Mouse (Mus musculus) liver, adult (tissue): ENCODE measurements around the gene Cxcr2.

ENCODE experiments used
- GATA4 ChIP-seq: IDR thresholded peaks from 2 replicates; pipeline ENCODE4 v1.6.1; 2014; ENCODE audit warnings: mild to moderate bottlenecking, low read length; ENCODE audit not compliant: insufficient replicate concordance

Gene Cxcr2

DNA sequence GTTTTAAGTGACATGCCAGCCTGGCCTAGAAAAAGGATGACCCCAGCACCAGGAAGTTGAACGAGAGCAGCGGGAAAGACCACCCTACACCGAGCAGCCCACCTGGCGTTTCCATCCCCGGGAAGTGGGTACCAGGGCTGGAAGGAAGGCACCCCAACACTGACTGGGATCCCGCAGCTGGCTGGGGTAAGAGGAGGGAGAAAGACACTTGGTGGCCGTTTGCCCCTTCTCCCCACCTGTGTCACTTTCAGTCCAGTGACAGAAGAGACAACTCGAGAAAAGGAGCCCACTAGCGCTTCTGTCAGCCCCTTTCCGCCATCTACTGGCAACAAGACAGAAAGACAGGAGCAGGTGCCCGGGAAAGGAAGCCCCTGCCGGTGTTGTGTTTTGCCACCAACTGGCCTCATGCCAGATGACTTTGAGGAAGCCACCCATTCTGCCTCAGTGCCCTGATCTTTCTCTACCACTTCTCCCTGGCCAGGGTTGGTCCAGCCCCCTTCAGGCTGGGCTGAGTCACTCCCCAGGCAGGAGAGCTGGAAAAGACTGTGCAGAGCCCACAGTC, 28.7 kb upstream of the Cxcr2 start, which contains the start of gene Rufy4:
Gene Rufy4 (plus strand): TSS at position 551 of the 562 bp plus-strand sequence.
- no peak for TF ChIP-seq GATA4

DNA sequence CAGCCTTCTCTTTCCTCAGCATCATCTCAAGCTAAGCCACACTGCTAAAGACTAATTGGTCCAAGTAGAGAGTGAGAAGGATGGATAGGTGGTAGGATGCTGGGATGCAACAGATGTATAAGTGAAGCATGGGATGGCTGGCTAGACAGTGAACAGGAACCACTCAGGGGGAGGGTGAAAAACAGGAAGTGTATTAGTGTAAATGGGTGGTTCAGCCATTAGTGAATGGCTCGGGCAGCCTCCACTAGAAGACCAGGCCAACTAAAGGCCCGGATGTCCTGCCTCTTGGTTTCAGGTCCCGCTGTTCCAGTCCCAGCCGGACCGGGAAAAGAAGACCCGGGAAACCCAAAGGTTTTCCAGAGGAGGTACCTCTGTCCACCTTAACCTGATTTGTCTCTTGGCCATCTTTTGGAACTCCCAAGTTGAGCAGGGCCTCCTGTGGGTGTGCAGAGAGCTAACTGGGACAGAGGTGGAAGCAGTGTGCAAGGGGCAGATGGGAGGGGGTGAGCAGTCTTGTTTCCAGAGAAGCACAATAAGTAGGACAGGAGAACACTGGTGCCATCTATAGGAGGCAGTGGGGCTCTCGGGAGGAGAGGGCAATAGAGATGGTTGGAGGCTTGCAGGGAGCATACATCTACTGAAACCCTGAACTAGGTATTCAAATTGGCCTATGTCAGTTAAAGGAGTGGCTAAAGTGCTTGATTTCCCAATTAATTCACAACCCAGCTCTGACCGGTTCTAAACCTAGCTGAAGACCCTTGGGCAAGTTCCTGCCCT, 22.7 kb upstream of the Cxcr2 start:
- no peak for TF ChIP-seq GATA4

DNA sequence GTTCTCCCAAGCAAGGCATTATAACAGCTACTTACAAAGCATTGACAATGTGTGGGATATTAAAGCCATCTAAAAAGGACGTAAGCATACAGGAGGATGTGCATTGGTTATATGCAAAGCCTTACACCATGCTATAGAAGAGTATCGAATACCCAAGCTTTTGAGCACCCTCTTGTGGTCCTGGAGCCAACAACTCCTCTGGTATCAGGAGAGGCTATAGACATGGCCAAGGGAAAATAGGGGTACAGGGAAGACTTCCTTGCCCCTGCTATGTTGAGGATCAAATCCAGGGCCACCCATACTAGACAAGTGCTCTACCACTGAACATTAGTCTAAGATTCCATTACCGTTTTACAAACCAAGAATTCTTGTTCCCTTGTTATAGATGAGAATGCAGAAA, 21.8 kb upstream of the Cxcr2 start:
- no peak for TF ChIP-seq GATA4

DNA sequence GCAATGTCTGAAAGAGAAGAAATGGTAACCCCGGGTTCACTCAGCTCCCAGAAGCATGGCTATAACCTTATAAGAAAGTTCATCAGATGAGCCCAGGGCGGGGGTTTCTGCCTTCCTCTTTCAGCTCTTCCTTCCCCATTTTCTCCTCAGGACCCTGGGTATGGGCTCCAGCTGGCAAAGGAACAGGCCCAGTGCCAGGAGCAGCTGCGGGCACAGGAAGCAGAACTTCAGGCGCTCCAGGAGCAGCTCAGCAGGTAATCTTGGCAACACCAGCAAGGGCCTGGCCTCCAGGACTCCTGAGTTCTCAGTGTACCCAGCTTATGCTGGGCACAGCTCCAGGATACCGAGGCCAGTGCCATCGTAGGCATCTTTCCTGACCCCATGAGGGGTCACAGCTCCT, 19.8 kb upstream of the Cxcr2 start:
- no peak for TF ChIP-seq GATA4

DNA sequence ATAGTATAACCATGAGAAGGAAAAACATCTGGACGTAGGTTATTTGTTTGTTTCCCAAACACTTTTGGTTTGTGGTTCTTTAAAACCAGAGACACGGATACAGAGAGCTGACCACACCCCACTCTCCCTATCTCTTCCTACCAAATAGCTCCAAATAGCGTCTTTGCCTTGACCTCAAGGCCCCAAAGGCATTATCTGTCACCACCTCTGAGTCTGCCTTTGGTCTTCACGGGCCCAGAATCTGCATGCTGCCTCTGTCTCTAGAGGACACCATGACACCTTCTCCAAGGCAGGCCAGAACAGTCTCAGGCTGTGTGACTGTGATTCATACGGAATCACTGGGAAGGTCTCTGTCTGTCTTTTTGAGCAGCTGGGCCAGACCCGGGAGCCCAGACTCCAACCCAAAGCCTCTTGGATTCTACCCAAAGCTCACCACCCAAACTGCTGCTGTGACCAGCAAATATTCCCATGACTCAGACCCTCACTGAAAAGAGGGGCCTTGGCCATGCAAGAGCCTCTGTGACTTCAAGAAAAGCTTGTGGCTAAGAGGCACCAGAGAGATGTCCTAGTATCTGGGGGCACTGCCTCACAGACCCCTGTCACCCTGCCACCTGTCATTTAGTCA, 18.4 kb upstream of the Cxcr2 start:
- no peak for TF ChIP-seq GATA4

DNA sequence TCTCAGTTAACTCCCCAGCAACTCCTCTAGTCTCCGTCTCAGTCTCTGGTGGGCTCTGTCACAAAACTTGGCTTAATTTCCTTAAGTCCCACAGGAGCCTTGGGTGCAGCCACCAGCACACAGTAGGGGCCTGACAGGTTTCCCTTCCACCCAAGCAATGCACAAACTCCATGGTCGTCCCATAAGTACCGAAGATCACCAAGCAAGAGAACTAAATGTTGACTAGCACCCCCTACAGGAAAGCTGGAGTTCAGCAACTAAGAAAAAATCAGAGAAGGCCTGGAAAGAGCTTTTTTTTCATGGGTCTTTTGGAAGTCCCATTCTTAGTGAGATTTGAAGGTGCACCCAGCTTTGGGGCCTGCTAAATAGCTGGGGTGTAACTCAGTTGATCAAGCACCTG, 14.4 kb upstream of the Cxcr2 start:
- no peak for TF ChIP-seq GATA4

DNA sequence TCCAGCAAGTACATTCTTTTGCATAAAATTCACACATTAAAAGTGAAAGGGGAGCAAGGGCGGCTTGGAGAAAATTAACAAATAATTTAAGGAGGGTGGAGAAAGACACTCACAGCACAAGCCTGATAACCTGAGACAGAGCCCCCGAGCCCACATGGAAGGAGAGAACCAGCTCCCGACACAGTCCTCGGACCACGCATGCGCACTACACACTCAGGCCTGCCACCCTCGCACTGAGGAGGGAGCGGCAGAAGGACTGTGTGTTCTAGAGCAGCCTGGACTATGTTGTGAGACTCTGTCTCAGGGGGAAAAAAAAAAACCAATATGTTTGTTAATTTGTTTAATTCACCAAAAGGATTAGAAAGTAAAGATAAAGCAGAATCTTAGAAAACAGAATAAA, 12.0 kb upstream of the Cxcr2 start:
- no peak for TF ChIP-seq GATA4

DNA sequence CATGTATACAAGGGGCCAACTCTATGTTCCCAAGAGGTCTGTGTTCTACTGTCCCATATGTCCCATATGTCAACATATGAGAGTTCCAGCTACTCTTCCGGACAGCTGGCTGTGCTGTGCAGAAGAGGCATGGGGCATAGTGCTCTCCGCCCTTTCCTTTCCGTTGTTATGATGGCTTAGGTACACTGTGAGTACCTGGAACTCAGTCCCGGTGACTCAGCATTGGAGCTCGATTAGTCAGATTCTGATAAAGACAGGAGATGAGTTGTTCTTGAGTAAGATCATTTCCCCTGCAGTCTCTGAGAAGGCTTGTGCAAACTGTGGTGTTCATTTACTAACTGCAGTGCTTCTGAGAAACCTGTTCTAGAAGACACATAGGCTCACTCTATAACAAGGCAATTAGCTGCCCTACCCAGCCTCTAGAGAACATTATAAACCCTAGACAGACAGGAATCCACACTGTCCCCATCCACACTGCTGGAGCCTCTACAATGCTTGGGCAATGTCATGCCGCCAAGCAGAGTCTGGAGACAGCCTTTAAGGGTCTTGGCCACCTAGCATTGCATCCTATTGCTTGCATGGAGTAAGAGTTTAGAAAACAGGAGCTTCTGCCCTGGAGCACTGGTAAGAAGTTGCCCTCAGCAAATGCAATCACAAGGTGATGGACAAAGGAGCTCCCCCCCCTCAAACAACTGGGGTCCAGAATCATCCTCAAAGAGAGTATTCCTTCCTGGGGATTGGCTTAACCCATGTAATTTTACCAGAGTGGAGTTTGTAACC, 4.5 kb upstream of the Cxcr2 start:
- no peak for TF ChIP-seq GATA4

DNA sequence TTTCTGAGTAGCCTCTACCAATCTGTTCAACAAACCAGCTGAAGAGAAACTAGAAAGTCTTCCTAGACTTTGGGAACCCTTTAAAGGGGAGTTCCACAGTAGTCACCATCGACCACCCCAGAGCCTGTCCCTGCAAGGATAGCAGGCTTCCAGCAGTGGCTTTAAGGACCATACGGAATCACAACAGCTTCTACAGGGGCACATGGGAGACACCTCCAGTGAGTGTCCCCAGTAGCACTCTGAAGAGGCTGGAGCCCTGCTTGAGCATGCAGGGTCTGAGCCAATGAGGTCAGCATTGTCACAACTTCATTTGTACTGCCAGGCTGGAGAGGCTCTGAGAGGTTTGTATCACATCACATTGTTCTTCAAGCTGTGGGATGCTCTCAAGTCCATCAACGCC, 3.7 kb upstream of the Cxcr2 start:
- TF ChIP-seq GATA4: no peak

DNA sequence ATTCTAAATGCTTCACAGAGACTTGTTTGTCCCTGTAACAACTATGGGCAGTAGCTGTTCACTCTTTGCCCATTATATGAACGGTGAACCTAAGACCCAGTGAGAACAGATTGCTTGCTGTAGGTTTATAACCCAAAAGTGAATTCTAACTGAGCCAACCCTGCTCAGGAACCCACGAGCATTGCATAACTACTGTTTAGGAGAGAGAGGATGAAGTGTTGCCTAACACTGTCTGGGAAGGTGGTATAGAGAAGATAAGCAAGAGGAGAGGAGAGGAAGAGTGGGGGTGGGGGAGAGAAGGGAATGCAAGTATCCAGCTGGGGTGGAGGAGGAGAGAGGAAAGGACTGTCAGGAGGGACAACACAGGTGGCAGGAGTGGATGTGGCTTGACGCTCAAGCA, 2.7 kb upstream of the Cxcr2 start:
- TF ChIP-seq GATA4: no peak

DNA sequence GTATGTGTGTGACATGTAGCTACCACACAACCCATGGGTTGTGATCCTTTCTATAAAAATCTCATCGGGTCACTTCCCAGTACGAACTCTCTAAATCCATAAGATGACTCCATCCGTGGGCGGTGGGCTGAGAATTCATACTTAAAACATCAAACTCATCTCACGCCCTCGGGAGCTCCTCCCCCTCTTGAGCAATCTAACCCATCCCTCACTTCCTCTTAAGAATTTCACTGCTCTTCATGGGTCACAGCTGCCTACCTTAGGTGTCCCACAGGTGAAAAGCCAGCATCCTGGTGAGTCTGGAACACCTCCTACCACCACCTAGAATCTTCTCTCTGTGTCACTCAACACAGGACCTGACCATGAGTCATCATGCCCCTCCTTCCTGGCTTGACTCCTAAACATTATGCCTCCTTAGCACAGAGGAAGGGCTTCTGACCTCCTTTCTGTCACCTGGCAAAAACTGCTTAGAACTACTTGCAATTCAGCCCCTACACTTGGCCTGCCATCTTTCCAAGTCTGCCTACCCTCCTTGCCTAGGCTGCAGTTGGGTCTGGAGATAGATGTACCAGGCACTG, 1.7 kb downstream of the Cxcr2 start:
- no peak for TF ChIP-seq GATA4

DNA sequence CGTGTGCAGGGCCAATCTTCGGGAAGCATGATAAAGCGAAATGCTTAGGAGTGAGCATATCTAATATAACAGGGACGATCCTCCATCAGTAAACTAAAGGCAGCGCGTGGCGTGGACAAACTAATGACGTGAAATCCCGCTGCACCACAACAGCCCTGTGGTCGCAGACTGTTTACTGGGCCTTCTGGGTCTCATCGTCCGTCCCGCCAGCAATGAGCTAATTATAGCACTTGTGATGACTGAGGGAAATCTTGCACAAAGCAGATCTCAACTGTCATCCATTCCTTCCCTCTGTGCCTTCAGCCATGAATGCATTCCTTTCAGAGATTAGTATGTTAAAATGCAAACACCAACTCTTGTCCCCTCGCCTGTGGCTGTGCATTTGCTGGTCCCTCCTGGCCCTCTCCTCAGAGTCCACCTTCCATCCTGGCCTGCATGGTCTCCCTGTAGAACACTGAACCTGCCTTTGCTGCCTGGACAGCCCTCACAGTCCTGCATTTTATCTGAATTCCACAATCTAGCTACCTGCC, 2.7 kb downstream of the Cxcr2 start:
- TF ChIP-seq GATA4: no peak

DNA sequence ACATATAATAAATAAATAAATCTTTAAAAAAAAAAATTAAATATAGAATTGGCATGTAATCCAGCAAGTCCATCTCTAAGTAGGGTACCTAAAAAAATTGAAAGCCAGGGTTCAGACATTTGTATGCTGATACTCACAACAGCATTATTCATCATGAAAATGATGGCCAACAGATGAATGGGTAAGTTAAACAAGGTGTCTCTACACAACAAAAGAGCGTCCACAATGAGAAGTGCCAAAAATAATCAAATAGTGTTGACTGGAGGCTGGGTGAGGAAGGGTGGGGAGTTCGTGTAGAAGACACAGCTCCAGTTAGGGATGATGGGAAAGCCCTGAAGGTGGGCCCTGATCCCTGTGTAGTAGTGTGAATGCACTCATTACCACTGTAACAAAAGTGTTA, 6.2 kb downstream of the Cxcr2 start:
- TF ChIP-seq GATA4: no peak

DNA sequence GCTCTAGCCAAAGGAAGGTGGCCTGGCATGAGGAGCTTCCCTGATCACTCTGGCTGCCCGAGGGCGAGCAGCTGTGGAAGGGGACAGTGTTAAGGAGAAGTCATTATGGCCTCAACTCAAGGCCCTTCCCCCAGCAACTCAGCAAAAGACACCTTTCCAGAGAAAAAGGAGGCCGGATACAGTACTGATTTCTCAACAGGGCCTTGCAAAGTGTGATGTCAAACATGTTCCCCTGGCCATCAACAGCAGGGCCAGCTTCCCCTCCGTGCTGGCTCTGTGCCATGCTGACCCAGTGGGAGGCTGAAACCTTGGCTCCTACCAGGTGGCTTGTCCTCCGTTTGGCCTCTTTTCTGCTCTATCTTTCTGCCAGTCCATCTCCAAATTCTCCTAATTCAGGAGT, 13.3 kb downstream of the Cxcr2 start:
- TF ChIP-seq GATA4: no peak

DNA sequence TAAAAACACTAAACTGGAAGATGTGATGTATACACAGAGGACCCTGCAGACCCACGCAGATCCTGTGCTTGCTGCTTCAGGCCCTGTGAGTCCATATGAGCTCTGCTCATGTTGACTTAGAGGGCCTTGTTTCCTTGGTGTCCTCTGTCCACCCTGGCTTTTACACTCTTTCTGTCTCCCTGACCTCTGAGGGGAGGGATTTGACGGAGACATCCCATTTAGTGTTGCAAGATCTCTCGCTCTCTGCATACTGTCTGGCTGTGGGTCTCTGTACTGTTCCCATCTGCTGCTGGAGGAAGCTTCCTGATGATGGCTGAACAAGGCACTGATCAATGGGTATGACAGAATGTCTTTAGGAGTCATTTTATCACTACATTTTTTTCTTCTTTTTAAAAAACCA, 15.9 kb downstream of the Cxcr2 start:
- no peak for TF ChIP-seq GATA4
